Mouse (Mus musculus) neural tube, embryonic 11.5 days (tissue): ENCODE data around the gene Pam. TPM values are rescaled to one million over a fixed set of nuclear protein-coding genes. Genes with fewer than 3 reads are reported as not detected.

ENCODE experiments used
- ATAC-seq: fragments of 200-750 bp; cut with Nextera tagmentation; 2 replicates; pipeline ENCODE4 v1.8.0; 2017; ENCODE audit warnings: moderate number of reproducible peaks, mild to moderate bottlenecking, moderate TSS enrichment, moderate library complexity; ENCODE audit not compliant: insufficient read depth, low FRiP score, low TSS enrichment
- DNase-seq: peaks from one replicate; pipeline ENCODE4 v3.0.0-alpha.2; 2015; ENCODE audit warnings: low spot score
- H3K27ac ChIP-seq: fragments of 300-500 bp; sonication (generic); 2 replicates; pipeline ENCODE4 v1.5.1; 2014; ENCODE audit warnings: low read depth, mild to moderate bottlenecking, low read length
- H3K27me3 ChIP-seq: fragments of 300-500 bp; sonication (generic); 2 replicates; pipeline ENCODE4 v1.6.1; 2014; ENCODE audit warnings: mild to moderate bottlenecking, low read length, mixed read lengths; ENCODE audit not compliant: control insufficient read depth, insufficient read depth
- H3K36me3 ChIP-seq: fragments of 300-500 bp; sonication (generic); 2 replicates; pipeline ENCODE4 v1.6.1; 2014; ENCODE audit warnings: mild to moderate bottlenecking, low read length, moderate library complexity, mixed read lengths; ENCODE audit not compliant: control insufficient read depth, insufficient read depth
- H3K4me1 ChIP-seq: fragments of 300-500 bp; sonication (generic); 2 replicates; pipeline ENCODE4 v1.6.1; 2014; ENCODE audit warnings: low read length, mixed read lengths; ENCODE audit not compliant: control insufficient read depth, insufficient read depth
- H3K4me2 ChIP-seq: fragments of 300-500 bp; sonication (generic); 2 replicates; pipeline ENCODE4 v1.6.1; 2014; ENCODE audit warnings: low read depth, mild to moderate bottlenecking, moderate library complexity
- H3K4me3 ChIP-seq: fragments of 300-500 bp; sonication (generic); 2 replicates; pipeline ENCODE4 v1.5.1; 2014; ENCODE audit warnings: low read depth, low read length
- H3K9ac ChIP-seq: fragments of 300-500 bp; sonication (generic); 2 replicates; pipeline ENCODE4 v1.6.1; 2014; ENCODE audit warnings: mild to moderate bottlenecking, low read length
- H3K9me3 ChIP-seq: fragments of 300-500 bp; sonication (generic); 2 replicates; pipeline ENCODE4 v1.6.1; 2016; ENCODE audit warnings: low read length; ENCODE audit not compliant: control insufficient read depth
- WGBS: fragments of 180-500 bp; shearing (Covaris S2); extraction: QIAGEN DNeasy Blood & Tissue Kit; methylation state at CpG from one replicate; pipeline ENCODE4 v1.1.7; 2014; 5-methylcytosine and 5-hydroxymethylcytosine counted together
- polyA plus RNA-seq: library from polyadenylated mRNA; unstranded; fragments of >200 nt; fragmentation: Nextera tagmentation; extraction: Ambion mirVana; gene quantifications from 2 replicates; pipeline ENCODE4 v1.2.1, GENCODE M21; 2014

Pam gene
- polyA plus RNA-seq, 1 experiment from 2014 or later = 18.8 TPM

DNA sequence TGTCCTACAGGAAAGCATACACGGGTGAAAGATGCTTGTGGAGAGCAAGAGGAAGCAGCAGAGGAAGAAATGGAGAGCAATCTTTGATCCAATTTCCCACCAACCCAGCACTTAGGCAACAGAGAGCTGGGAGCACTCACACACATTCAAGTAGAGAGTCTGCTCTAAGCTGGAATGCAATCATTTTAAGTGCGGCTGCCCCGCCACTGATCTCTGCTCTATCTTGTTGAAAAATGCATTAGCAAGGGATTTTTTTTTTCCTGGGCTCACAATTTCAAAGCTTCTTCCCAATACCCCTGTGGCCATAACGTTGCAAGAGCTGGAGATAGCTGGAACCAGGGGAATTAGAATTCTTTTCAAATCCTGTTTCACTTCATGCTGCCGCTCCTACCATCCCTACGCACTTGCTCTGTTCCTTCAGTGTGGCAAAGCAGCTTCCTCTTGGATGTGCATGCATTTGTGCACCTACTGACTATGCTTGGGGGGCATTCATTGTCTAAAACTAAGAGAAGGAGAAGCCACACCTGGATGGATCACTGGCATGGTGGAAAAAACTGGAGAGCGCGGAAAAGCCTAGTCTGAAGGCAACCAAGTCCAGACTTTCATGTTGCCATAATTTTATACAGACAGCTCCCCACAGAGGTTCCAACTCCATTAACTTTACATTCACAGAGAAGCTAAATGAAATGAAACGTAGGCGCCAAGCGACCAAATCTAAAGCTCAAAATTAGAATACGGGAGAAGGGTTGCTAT, 179.1 kb downstream of the Pam start:
- WGBS = 85% methylated on average over 12 of the region's 12 CpGs

DNA sequence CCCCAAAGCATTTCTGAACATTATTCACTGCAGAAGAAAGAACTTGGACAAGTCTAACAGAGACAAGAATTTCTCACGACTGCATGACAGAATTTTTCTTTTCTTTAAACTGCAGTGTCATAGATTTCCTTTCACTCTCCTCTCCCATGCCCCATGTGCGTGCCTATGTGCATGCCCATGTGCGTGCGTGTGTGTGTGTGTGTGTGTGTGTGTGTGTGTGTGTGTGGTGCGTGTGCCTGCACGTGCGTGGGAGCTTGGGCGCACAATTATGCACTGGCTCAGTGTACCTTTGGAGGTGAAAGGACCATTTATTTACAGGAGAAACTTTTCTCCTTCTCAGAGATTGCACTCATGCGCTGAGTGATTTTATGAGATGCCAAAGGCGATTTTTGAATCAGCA, 179.7 kb downstream of the Pam start:
- no peak for ATAC-seq
- Histone ChIP-seq H3K27ac (no peak overlapping the region), H3K9ac (no peak overlapping the region), H3K9me3 (no peaks in the 10 kb centered on the region), H3K27me3 (no peaks in the 10 kb centered on the region), H3K4me1 (no peaks in the 10 kb centered on the region), H3K4me2 (no peak overlapping the region), H3K36me3 (no peaks in the 10 kb centered on the region), H3K4me3 (no peak overlapping the region)
- WGBS = 85% methylated on average over 10 of the region's 10 CpGs
- no peak for DNase-seq

More for the DNA sequence above, 179.1 kb downstream of the Pam start:
- H3K9me3 ChIP-seq = no peaks in the 10 kb centered on the region
- ATAC-seq (no peak), DNase-seq (no peak)
- H3K4me2 ChIP-seq = no peak overlapping the region
- H3K4me1 ChIP-seq = no peaks in the 10 kb centered on the region
- H3K4me3 ChIP-seq = no peak overlapping the region
- H3K36me3 ChIP-seq = no peaks in the 10 kb centered on the region
- no peak overlapping the region for H3K27ac ChIP-seq
- no peaks in the 10 kb centered on the region for H3K27me3 ChIP-seq
- H3K9ac ChIP-seq = no peak overlapping the region

DNA sequence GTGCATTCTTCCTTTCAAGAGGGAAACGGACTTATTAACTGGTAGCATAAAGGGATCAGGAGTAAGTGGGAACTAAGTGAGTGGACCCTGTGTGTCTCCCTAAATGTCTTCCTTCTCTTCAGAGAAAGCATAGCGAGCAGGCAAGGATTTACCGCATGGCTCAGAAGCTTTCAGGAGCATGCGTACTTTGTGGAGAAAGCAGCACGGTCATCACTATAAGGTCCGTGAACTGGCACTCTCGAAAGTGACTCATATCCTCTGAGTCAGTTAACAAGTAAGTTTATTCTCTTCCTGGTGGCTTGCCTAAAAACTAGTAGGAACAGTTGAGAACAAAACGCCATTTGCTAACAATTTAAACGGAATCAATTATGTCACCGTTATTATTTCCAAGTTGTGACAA, 184.6 kb downstream of the Pam start:
- DNase-seq (no peak), ATAC-seq (no peak)
- H3K27ac ChIP-seq = no peak overlapping the region
- no peaks in the 10 kb centered on the region for H3K27me3 ChIP-seq
- no peaks in the 10 kb centered on the region for H3K9me3 ChIP-seq
- H3K4me3 ChIP-seq = no peak overlapping the region
- H3K4me1 ChIP-seq = no peaks in the 10 kb centered on the region
- 89% methylated on average over 10 of the region's 10 CpGs for WGBS
- no peak overlapping the region for H3K4me2 ChIP-seq
- H3K36me3 ChIP-seq = no peaks in the 10 kb centered on the region
- H3K9ac ChIP-seq = no peak overlapping the region

DNA sequence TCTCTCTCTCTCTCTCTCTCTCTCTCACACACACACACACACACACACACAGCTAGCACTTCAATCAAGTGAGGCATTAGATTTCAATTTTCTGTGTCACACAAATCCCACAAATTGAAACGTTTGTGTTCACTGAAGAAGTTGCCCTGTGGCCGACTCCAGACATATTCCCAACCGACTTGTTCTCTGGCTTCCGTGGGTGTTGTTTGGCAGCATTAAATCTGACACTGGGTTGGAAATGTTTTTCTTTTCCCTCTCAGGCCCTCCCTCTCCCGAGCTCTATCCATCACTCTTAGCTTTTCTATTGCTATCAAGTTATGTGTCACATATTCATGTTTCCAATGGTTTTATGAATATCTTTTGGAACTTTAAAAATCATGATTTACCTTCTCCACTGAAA, 185.9 kb downstream of the Pam start:
- DNase-seq = no peak
- Histone ChIP-seq H3K9ac (no peak overlapping the region), H3K9me3 (no peaks in the 10 kb centered on the region), H3K27me3 (no peaks in the 10 kb centered on the region), H3K4me1 (no peaks in the 10 kb centered on the region), H3K36me3 (no peaks in the 10 kb centered on the region), H3K27ac (no peak overlapping the region), H3K4me3 (no peak overlapping the region), H3K4me2 (no peak overlapping the region)
- ATAC-seq = no peak
- WGBS = 65% methylated on average over 5 of the region's 5 CpGs

DNA sequence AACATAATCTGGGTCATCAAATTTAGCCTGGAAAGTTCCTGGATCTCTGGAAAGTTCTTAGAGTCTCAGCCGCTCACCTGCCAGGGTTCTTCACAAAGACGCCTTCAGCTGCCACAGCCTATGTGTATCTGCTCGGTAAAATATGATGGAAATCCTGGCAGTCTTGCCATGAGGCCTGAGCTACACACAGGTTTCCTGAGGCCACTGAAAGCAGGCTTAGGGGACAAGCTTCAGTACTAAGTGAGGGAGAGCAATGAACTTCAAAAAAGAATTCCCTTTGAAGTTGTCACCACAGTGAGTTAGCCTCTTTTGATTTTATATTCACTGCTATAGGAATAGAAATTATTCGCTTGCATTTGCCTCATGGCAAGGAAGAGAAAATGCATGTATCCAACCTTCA, 186.7 kb downstream of the Pam start:
- no peak overlapping the region for H3K4me2 ChIP-seq

DNA sequence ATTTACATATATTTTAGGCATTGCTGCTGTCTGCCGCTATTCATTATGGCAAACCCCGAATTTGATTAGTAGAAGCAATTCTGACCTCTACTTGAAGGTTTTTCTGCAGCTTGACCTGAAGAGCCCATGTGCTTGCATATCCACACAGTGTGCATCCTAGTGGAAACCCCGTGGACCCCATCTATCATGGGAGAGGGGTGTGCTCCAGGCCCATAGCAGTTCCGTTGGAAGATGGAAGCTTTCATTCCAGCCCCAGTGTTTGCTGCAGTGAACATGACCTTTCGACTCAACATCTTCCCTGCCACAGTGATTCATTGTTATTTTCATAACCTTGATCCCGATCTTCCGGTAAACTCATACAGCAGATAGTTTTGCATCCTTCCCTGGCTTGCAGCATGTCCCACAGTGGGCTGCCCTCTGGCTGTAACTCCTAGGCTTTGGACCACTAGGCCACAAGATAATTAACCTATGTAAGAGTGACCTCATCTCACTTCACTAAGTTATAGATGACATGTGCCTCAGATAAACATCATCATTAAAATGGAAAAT, 191.5 kb downstream of the Pam start:
- DNase-seq = no peak
- H3K27me3 ChIP-seq = no peaks in the 10 kb centered on the region

More for the DNA sequence above, 186.7 kb downstream of the Pam start:
- Histone ChIP-seq H3K9ac (no peak overlapping the region), H3K4me1 (no peaks in the 10 kb centered on the region), H3K27ac (no peak overlapping the region), H3K27me3 (no peaks in the 10 kb centered on the region), H3K4me3 (no peak overlapping the region), H3K36me3 (no peaks in the 10 kb centered on the region), H3K9me3 (no peaks in the 10 kb centered on the region)
- no peak for ATAC-seq
- no peak for DNase-seq
- WGBS = 87% methylated on average over 4 of the region's 4 CpGs

DNA sequence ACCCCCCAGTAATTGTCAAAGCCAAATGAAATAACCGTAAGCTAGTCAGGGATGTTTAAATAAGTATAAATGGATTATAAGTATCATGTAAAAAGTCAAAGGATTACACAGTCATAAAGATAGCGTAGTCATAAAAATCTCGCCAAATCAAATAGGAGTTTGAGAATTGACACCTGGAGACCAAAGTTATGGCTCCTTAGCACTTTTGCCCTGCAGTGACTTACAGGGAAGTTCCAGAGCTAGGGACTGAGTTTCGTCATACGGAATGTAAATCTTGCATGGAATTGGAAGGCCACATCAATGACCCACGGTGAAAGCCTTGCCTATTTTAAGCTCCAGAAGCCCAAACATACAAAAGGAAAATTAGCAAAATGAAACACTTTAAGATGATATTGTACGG, 192.6 kb downstream of the Pam start:
- WGBS = 90% methylated on average over 7 of the region's 7 CpGs
- no peak for ATAC-seq
- Histone ChIP-seq H3K36me3 (no peaks in the 10 kb centered on the region; the same call in 1 of the 2 replicates), H3K9ac (no peak overlapping the region), H3K27me3 (no peaks in the 10 kb centered on the region), H3K4me2 (no peak overlapping the region), H3K9me3 (no peaks in the 10 kb centered on the region), H3K4me1 (no peaks in the 10 kb centered on the region), H3K27ac (no peak overlapping the region), H3K4me3 (no peak overlapping the region)
- DNase-seq = no peak

More for the DNA sequence above, 191.5 kb downstream of the Pam start:
- Histone ChIP-seq H3K4me3 (no peak overlapping the region), H3K4me2 (no peak overlapping the region), H3K9me3 (no peaks in the 10 kb centered on the region), H3K4me1 (no peaks in the 10 kb centered on the region), H3K9ac (no peak overlapping the region), H3K27ac (no peak overlapping the region), H3K36me3 (no peaks in the 10 kb centered on the region)
- ATAC-seq = no peak
- 70% methylated on average over 7 of the region's 7 CpGs for WGBS

DNA sequence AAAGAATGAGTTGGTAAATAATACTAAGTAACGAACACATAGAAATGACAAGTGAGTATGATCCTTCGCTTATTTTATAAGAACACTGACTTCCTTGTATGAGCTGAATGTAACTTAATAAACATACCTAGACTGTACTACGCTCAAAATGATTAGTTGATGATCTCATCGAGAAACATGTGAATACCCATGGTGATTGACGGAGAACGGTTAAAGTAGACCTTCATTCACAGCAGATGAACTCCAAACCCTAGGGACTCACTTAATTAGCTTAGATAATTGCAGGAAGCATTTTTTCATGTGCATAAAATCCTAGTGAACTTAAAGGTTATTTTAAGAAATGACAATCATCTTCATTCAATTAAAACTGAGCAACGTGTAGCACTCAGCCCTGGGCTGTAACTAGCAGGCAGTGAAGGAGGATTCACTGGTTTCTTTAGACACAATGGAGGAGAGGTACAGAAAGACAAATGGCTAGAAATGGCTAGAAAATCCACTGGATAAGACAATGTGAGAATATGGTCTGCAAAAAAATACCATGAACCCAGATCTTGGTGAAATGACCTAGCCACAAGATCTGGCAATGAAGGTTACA, 194.8 kb downstream of the Pam start:
- no peak overlapping the region for H3K4me3 ChIP-seq
- H3K4me2 ChIP-seq = no peak overlapping the region
- 87% methylated on average over 7 of the region's 7 CpGs for WGBS
- no peaks in the 10 kb centered on the region; the same call in 1 of the 2 replicates for H3K36me3 ChIP-seq
- H3K4me1 ChIP-seq = no peaks in the 10 kb centered on the region
- ATAC-seq (no peak), DNase-seq (no peak)
- no peaks in the 10 kb centered on the region for H3K9me3 ChIP-seq
- H3K9ac ChIP-seq = no peak overlapping the region
- H3K27me3 ChIP-seq = no peaks in the 10 kb centered on the region
- H3K27ac ChIP-seq = no peak overlapping the region

DNA sequence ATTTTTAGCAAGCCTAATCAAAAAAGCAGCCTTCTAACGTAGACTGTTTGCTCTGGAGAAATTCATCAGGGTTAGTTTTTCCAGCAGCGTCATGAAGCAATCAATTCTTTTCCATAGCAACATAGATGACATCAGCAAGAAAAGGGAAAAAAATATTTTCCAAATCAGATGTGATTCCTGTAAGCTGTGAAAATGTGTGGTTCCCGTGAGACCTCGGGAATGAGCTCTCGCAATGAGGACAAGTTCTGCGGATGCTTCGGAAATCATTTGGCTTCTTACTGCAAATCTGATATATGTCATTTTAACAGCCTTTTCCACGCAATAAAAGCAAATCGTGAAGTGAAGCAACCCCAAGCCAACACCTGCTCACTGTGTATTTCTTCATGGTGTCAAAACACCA, 207.9 kb downstream of the Pam start:
- no peak overlapping the region for H3K27ac ChIP-seq
- no peaks in the 10 kb centered on the region for H3K4me1 ChIP-seq
- no peak for ATAC-seq
- no peaks in the 10 kb centered on the region for H3K27me3 ChIP-seq
- no peaks in the 10 kb centered on the region for H3K9me3 ChIP-seq
- H3K4me3 ChIP-seq = no peak overlapping the region
- H3K9ac ChIP-seq = no peak overlapping the region
- WGBS = 89% methylated on average over 9 of the region's 9 CpGs
- H3K36me3 ChIP-seq = no peaks in the 10 kb centered on the region
- no peak overlapping the region for H3K4me2 ChIP-seq
- no peak for DNase-seq
